Mouse (Mus musculus): ENCODE measurements around the gene Itga9. TPM values are rescaled to one million over a fixed set of nuclear protein-coding genes. Genes with fewer than 3 reads are reported as not detected.

Gene Itga9
- total RNA-seq, 2 experiments from 2014 or later, result 97.8 to 111 TPM

DNA sequence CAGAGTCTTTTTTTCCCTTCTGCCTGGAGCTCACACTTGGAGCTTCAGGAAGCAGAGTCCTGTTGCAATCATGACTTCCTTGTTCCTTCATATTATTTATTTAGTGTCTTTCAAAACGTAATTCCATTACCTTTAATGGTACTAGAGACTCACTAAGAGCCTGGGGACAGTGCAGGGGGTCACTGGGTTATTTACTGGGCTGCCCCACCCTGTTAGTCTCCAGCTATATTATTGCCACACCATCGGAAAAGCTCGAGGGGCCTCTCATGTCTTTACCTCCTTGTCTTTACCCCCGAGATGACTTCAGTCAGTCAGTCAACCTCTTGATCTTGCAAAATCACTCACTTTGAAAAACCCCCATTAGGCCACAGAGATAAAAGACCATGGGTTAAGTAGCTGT, 44.5 kb downstream of the Itga9 start:
- DNase-seq (ENCODE audit: low spot score in 2 of 2), result no peak

DNA sequence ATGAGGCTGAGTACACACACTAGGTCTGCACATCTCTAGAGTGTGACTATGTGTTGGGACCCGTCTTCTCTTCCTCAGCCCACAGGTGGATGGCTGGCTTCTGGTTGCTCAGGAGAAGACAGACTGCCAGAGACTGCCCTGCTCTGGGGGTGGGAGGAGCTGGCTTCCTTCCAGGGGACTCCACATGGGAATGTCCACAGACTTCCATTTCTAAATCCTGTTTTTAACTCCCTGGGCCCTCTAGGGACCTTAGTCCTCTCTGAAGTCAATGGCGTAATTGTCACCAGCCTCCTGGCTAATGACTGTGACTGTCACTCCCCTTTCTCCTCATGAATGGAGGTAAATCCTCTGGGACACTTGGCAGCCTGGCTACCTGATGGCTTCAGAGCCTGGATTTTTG, 45.4 kb downstream of the Itga9 start:
- DNase-seq (ENCODE audit: low spot score in 2 of 2), result no peak

DNA sequence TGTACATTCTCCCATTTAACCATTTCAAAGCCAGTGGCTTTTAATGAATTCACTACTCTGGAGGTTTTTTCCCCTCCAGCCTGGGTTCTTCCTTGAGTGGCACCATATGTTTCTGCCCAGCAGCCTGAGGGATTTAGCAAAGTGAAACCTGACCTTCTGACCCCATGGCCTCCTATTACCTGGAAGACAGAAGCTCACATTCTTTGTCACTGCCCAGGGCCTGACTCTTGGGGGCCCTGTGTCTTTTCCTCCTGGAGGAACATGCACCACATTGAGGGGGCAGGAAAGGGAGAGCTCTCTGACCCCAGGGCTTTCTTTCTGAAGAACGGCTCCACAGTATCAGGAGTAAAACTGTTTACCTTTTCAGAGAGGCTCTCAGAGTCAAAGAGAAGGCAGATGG, 46.9 kb downstream of the Itga9 start:
- no peak for DNase-seq (ENCODE audit: low spot score in 2 of 2)

DNA sequence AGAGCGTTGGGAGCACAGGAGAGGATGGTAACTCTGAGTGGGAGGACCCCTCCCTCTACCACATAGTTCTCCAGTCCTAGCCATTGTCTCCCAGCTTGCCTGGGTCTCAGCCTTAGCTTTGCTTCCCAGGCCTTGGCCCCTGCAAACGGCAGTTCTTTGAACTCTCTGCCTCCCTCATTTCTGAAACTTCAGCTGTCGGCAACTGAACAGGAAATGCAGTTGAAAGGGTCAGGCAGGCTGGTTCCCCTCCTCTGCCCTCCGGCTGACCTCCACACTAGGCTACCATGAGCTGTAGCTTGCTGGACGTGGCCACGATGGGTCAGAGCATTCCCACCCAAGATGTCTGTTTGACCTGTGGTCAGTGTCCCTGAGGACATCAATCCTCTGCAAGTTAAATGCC, 48.5 kb downstream of the Itga9 start:
- no peak for DNase-seq (ENCODE audit: low spot score in 2 of 2)

DNA sequence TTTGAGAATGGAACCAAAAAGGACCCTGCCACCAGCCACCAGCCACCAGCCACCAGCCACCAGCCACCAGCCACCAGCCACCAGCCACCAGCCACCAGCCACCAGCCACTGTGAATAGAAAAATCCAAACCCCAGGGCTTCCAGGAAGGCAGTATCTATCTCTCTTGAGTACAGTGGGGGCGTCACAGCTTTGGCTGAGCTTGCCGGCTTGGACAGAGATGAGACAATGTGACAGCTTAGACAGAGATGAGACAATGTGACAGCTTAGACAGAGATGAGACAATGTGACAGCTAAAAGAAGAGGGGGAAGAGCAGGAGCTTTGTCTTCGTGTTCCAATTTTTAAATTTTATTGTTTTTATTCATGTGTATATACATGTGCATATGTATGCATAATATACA, 49.2 kb downstream of the Itga9 start:
- DNase-seq (ENCODE audit: low spot score in 2 of 2), result no peak

DNA sequence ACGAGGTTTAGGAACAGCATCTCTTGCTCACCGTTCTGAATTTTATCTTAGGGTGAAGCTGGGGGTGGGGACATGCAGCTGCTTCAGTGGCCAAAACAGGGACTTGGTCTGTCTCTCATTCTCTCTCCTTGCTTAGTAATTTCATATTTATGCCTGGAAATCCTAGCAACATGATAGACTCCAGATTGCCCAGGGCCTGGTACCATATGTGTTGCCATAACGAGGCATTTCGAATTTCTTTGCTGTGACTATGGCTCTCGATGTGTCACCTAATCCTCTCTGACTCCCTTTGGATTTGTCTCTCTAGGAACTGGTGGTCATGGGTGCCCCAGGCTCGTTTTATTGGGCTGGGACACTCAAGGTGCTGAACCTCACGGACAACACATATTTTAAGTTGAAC, 51.7 kb downstream of the Itga9 start:
- DNase-seq (ENCODE audit: low spot score in 2 of 2), result no peak

DNA sequence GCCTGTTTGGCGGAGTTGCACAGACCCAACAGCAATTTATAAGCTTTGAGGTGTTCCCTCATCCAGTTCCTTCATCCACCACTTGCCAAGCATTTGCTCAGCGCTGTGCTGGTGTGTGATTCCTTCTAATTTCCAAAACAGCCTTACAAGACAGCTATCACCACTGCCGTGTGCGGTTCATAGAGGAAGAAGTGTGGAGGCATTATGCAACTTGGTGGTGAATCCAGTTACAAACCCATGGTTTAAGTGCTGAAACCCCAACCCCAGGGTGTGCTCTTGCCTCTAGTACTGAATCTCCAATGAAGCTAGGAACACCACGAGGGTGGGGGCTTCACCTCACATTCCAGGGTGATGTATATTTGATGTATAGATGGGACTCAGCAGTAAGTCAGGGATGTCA, 53.3 kb downstream of the Itga9 start:
- no peak for DNase-seq (ENCODE audit: low spot score in 2 of 2)

DNA sequence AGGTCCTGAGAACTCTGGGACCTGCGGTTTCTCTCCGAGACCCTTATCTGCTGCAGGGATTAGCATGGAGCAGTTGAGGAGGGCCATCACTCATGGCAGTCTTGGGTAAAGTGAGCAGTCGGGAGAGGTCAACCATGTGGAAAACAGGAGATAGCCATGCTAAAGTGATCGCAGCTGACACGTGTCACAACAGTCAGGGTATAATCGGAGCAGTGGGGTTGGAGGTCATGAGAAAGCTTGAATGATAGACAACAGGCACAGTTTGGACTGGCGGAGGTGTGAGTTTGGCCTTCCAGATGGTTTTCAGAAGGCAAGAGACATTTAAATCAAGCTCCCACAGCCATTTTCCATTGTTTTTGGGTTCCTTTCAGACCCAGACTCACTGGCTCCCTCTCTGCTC, 53.8 kb downstream of the Itga9 start:
- no peak for DNase-seq (ENCODE audit: low spot score in 2 of 2)

DNA sequence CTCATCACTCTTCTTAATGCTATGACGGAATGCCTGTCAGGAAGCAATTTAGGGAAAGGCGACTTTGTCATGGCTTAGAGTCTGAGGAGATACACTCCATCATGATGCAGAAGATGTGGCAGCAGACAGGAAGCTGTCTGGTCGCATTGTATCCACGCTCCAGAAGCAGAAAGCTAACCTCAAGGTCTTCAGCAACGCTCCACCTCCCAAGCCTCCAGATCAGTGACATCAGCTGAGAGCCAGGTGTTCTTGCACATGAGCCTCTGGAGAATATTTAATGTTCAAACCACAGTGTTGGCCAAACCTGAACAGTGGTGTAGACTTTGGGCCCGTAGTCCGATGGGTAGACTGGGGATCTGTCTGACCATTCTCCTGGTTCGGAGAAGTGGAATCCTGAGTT, 55.5 kb downstream of the Itga9 start:
- no peak for DNase-seq (ENCODE audit: low spot score in 2 of 2)

DNA sequence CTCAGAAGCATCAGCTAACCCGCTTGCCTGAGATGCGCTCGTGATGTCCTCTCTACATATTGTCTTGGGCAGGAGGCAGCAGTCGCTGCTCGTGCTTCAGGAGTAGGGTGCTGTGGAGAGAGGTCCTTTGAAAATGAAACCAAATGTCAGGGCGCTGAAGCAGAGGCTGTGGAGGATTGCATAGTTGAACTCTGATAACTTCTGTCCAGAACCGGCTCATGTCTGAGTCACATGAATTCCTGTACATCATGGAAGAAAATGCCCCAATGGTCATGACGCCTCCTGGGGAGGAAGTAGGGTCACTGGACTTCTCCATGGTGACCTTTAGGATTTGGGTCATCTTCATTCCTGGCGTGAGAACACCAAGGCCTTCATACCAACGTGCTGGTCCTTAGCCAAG, 56.0 kb downstream of the Itga9 start:
- no peak for DNase-seq (ENCODE audit: low spot score in 2 of 2)

DNA sequence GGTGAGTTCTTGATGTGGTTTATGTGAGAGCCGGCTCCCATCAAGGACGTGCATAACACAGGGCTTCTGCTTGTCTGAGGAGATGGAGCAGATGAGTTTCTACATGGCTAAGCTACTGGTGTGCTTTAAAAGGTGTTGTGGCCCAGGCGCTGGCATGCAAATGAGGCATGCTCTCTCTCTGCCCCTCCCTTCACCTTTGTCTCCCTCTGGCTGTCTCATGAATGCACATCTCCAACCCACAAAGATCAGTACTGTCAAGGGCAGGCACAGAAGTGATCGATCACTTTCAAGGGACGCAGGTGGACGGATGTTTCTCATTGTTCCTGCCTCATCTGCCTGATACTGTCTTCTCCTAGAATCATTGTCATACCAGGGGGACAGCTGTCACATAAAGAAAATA, 57.4 kb downstream of the Itga9 start:
- DNase-seq (ENCODE audit: low spot score in 2 of 2), result no peak

DNA sequence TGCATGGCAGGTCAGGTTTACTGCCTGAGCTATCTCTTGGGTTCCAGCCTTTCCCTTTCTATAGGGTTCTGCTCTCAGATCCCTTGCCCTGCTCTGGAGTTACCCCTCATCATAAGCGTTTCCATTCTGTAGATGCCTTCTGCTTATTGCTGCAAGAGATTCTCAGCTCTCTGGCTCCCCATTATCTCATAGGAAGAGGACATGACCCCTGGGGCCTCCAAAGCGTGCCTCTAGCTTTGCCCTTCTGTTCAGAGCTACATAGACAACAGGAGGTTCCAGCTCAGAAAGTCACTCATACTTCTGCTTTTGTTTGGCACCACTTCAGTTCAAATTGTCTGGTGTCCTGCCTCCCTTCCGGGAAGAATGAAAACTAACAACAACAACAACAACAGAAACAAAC, 59.6 kb downstream of the Itga9 start:
- DNase-seq (ENCODE audit: low spot score in 2 of 2), result no peak

DNA sequence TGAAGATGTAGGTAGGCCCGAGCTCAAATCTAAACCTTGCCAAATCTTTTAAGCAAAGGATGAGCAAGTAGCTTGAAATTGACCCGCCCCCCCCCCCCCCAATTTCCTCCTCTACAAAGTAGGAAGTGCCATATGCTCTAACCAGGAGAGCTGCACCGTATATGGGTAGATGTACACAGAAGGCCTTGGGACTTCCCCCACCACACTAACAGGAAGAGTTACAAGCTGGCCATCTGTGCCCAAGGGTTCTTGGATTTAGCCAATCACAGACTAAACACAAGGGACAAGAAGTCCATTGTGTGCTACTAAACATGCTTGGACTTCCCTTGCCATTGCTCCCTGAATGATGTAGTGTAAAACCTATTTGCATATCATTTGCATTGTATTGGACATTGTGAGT, 63.2 kb downstream of the Itga9 start:
- DNase-seq (ENCODE audit: low spot score in 2 of 2), result no peak

DNA sequence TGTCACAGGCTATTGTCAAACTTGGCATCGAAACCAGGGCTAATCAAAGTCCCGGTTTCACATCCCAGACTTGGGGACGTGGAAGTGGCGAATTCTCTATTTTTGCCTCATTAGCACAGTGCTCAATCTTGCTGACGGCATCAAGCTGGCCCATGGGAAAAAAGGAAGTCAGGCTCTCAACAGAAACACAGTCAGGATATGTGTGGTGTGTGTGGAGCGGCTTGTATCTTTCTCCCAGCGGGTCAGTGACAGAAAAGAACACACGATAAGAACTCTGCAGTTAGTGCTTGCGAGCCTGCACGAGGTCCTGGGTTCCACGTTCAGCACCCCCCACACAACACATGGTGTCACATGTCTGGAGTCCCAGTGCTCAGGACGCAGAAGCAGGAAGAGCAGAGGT, 67.8 kb downstream of the Itga9 start:
- DNase-seq (ENCODE audit: low spot score in 2 of 2), result no peak

DNA sequence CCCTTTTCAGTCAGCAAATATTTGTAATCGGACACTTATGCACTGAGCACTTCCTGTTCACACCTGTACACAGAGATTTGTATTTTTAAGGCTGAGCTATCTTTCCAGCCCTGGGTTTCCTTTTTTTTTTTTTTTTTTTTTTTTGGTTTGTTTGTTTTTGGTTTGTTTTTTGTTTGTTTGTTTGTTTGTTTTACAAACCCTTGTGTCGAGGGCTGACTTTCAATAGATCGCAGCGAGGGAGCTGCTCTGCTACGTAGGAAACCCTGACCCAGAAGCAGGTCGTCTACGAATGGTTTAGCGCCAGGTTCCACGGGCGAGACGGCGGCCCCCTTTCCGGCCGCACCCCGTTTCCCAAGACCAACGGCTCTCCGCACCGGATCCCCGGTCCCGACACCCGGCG, 68.3 kb downstream of the Itga9 start:
- DNase-seq (ENCODE audit: low spot score in 2 of 2), result no peak

DNA sequence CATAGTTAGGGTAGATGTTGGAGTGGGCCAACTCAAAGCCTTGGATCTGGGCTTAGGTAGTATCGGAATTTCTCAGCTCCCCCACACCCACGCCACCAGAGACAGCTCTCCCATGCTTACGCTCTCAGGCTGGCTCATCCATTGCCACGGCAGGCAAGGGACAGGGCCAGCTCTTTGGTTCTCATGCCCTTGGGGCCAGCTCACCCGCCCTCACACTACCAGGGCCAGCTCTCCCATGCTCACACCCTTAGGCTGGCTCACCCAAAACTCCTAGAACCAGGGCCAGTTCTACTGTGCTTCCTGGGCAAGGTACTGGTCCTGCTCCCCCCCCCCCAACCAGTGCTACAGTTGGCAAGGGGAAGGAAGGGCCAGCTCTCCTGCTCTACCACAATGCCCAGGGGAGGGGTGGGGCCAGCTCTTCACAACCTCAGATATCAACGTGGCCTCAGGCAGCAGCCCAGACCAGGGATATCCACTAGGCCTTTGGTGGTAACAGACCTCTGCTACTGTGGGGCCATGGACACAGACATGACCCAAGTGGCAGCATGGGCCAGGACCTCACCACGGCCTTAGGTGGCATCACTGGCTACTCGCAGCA, 69.2 kb downstream of the Itga9 start:
- DNase-seq (ENCODE audit: low spot score in 2 of 2), result no peak

DNA sequence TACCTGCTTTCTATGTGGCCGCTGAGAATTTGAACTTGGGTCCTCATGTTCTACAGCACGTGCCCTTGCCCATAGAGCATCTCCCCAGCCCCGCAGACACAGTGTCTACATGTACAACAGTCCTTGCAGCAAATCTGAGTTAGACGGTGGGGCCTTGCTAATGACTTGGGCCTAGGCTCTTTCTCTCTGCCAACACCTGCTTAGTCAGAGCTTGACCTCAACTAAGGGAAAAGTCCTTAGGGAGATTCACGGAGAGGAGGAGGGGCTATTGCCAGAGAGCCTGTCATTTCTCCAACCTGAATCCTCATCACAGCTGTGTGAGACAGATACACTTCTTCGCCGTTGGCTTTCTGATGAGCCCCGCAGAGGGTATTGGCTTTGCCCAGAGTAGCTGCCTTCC, 70.2 kb downstream of the Itga9 start:
- DNase-seq (ENCODE audit: low spot score in 2 of 2), result no peak

DNA sequence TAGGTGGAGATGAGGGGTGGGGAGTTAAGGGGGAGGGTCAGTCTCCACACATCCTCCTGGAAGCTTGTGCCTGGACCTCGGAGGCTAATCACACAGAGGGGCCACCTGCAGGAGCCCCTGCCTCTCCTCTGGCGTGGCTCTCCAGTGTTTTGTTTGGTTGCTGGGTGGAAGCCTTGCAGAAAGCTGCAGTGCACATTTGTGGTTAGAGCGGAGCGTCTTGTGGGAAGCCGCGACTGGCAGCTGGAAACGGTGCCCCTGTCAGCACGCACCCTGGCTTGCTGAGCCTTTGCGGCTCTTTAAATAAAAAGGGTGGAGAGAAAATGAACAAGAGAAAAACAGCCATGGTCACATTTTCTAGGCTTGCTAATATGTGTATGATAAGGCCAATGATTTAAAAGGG, 70.9 kb downstream of the Itga9 start:
- DNase-seq (ENCODE audit: low spot score in 2 of 2), result no peak

DNA sequence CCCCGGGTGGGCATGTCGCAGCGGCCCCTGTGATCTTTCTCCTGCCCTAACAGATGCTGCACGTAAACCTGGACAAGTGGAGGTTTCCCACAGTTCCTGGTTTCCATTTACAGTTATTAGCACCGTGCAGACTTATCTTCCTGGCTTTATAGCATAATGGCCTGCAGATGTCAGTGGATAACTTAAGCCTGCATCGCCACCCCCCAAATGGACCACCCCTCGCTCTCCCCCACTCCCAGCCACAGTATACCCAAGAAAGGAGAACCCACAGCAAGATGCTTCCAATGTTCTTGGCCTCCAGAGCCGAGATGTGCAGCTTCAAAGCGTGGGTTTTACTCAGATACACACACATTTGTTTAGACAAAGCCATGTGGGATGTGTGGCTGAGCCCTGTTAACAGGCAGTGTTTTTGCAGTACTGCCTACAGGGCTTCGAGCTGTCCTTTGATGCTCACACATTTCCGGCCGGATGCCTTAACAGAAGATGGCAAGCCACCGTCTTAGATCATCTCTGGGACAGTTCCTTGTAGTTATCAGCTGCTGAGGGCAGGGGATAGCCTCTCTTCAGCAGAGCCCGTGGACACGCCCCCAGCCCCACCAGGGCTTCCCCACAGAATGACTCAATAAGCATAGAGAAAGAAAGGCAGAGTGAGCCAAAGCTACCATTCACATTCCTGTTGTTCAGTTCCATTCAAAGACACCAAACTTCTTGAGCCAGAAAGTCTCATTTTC, 71.7 kb downstream of the Itga9 start:
- no peak for DNase-seq (ENCODE audit: low spot score in 2 of 2)

DNA sequence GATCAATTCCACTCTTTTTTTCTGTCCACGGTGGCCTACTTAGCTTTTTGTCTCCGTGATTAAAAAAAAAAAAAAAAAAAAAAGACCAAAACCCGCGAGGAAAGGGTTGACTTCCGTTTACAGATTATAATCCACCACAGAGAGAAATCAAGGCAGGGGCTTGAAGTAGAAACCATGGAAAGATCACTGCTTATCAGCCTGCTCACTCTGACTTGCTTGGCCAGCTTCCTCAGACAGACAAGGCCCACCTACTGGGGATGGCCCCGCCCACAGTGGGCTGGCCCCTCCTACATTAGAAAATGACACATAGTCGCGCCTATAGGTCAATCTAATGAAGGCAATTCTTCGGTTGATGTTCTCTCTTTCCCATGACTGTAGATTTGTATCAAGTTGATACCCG, 72.3 kb downstream of the Itga9 start:
- no peak for DNase-seq (ENCODE audit: low spot score in 2 of 2)

DNA sequence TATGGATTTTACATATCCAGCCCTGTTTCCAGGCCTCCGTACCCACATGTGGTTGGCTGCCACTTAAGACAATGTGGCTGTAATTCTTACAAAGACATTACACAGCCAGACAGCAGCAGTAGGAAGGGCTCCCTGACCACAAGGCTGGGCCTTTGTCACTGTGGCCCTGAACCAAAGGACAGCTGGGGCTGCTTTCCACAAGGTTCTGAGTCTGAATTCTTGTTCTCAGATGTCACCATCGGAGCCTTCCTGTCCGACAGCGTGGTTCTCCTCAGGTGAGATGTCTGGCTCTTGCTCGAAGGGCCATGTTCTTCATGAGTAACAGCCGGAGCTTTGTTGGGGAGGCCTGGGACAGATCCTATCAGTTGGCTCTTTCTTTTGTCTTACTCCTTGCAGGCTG, 75.0 kb downstream of the Itga9 start:
- no peak for DNase-seq (ENCODE audit: low spot score in 2 of 2)

DNA sequence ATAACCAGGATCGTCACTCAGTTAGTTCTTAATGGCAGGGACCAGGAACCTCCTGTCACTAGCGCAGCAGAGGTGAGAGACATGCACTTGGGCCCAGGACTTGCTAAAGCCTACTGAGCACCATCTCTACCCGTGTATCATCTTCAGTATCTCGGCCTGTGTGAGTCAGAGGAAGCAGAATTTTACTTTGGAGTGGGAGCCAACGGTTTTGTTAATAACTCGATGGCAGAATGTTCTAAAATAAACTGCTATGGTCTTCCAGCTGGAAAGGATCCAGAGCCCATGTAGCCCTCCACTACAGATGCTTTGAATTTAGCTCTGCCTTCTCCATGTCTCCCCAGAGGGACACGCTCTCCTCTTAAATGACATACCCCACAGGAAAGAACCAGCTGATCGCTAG, 75.7 kb downstream of the Itga9 start:
- DNase-seq (ENCODE audit: low spot score in 2 of 2), result no peak

DNA sequence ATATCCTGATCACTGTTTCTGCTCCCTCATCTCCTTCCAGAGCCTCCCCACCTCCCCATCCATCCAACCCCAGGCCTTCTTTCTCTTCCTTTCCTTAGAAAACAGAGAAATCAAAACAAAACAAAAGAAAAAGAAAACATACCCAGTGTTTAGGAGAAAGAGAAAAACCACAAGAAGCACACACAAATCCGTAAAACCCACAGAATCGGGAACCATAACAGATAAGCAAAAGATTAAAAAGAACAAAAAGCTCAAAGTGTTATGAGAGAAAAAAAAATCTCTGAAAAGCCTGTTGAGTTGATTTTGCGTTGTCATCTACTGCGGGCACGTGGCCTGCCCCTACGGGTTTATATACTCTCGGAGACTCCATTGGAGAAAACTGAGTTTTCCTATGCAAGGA, 77.0 kb downstream of the Itga9 start:
- DNase-seq (ENCODE audit: low spot score in 2 of 2), result no peak
